Mouse (Mus musculus): ENCODE results near the gene Hoxa13. TPM values are rescaled to one million over a fixed set of nuclear protein-coding genes. Genes with fewer than 3 reads are reported as not detected.

The Hoxa13 gene
- total RNA-seq, 2 experiments from 2014 or later = not detected

GRCm38 (mm10) chr6:52217895-52218642, 42.6 kb downstream of the Hoxa13 start:
- DNase-seq (ENCODE audit: low spot score) = no peak
- intact Hi-C loops (cut with DNase I) = loop anchor here (5.0 kb wide), 1 partner anchor 1036 kb away; no protein-coding TSS in a partner anchor

DNA sequence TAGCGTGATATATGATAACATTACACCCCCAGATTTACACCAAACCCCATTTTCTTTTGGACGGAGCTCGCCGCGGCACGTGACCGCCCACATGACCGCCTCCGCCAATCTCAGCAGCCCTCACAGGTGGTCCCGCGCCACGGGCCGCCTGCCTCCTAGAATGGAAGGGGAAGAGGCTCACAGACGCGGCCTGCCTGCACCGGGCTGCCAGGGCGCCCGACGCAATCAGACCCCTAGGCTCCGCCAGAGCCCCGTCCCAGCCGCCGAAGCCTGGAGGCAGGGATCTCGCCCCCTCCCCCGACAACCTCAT, 43.3 kb downstream of the Hoxa13 start:
- DNase-seq (ENCODE audit: low spot score) = no peak
- intact Hi-C loops (cut with DNase I) = loop anchor here (5.0 kb wide), 1 partner anchor 1035 kb away; no protein-coding TSS in a partner anchor

- intact Hi-C loops (cut with DNase I) = loop anchor here (5.0 kb wide), 1 partner anchor 1035 kb away; no protein-coding TSS in a partner anchor
- DNase-seq (ENCODE audit: low spot score) = no peak
Observed at GRCm38 (mm10) chr6:52216691-52217458, 43.8 kb downstream of the Hoxa13 start.

- intact Hi-C loops (cut with DNase I) = loop anchor here (5.0 kb wide), 1 partner anchor 1034 kb away; no protein-coding TSS in a partner anchor
Observed at GRCm38 (mm10) chr6:52215771-52216535, 44.7 kb downstream of the Hoxa13 start.

DNA sequence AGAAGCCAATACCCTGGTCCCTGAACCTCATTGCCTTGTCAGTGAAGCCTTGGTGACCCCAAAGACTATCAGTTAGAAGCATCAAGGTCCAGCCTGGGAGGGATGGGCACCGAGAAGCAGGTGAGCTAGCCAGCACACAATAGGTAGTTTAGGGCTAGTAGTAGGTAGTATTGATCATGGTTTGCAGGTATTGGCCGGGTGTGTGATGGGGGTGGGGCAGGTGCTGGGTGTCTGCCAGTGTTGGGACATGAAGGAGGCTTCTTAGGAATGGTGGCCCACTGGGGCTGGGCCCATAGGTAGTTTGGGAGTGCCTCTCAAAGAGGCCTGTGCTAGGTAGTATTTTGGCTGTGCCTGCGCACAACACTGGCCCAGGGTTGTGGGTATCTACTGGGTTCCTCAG, 45.6 kb downstream of the Hoxa13 start:
- intact Hi-C loops (cut with DNase I) = loop anchor here (5.0 kb wide), 1 partner anchor 1033 kb away; no protein-coding TSS in a partner anchor

More at GRCm38 (mm10) chr6:52215771-52216535, 44.7 kb downstream of the Hoxa13 start:
- DNase-seq (ENCODE audit: low spot score) = no peak

DNA sequence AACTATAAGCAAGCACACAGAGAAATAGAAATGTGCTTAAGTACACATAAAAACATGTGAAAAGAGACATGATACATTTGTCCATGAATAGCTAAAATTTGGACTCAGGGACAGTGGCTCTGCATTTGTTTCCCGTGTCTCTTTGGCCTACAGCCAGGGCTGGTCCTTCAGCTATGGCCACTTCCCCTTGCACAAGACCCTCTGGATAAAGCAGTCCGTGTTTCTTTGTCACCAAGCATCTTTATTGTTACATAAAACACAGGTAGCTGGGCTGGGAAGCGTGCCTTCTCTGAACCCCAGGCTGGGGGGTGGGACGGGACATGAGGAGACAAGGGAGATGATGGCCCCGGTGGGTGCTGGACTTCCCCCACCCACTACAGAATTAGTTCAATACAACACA, 46.4 kb downstream of the Hoxa13 start:
- DNase-seq (ENCODE audit: low spot score) = no peak
- intact Hi-C loops (cut with DNase I) = no loop called here

More for the DNA sequence above, 45.6 kb downstream of the Hoxa13 start:
- DNase-seq (ENCODE audit: low spot score) = no peak

DNA sequence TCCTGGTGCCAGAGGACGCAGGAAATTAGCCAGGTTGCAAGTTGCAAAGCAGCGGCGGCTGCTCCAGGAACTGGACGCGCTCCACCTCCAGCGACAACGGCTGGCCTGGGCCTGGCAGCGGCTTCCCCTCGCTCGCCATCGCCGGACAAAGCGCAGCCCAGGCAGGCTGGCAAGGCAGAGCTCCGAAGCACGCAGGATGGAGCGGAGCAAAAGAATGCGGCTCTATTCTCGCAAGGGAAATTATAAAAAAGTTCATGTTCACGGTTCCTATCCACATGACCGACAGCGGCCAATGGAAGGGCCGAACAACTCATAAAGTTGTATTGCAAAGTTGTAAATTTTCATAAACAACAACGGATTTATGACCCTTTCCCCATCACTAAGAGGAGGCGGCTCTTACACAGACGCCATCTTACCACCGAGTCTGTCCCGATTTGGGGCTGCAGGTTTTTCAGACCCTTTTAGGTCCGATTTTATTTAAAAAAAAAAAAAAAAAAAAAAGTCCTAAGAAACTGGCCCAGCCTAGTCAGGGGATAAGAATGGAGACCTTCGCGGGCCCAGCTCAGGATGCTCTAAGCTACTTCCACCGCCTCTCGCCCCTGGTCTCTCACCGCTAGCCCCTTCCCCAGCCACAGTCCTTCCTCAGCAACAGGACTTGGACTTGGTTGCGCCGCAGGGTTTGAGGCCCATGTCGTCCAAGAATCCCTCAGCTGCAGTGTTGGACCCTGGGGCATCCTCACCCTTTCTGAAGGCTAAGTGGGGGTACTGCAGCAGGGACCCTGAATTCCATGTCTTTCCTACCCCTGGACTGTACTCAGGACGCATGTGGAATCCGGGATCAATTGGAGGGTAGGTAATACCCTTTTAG, 47.3 kb downstream of the Hoxa13 start, which contains the start of the genes Hoxa3 and Gm28308:
Gene Hoxa3 (minus strand): TSS at position 218 of the 868 bp plus-strand sequence.
Gene Gm28308 (minus strand): TSS at position 221 of the 868 bp plus-strand sequence.
- DNase-seq (ENCODE audit: low spot score) = no peak
- intact Hi-C loops (cut with DNase I) = no loop called here

GRCm38 (mm10) chr6:52212556-52213118, 48.0 kb downstream of the Hoxa13 start:
- DNase-seq (ENCODE audit: low spot score) = no peak

GRCm38 (mm10) chr6:52211961-52212360, 48.7 kb downstream of the Hoxa13 start:
- intact Hi-C loops (cut with DNase I) = no loop called here
- DNase-seq (ENCODE audit: low spot score) = no peak

More at GRCm38 (mm10) chr6:52212556-52213118, 48.0 kb downstream of the Hoxa13 start:
- intact Hi-C loops (cut with DNase I) = no loop called here

GRCm38 (mm10) chr6:52211170-52211935, 49.3 kb downstream of the Hoxa13 start:
- intact Hi-C loops (cut with DNase I) = no loop called here
- no peak for DNase-seq (ENCODE audit: low spot score)

- intact Hi-C loops (cut with DNase I) = no loop called here
- no peak for DNase-seq (ENCODE audit: low spot score)
Observed at GRCm38 (mm10) chr6:52209685-52210046, 51.0 kb downstream of the Hoxa13 start.

DNA sequence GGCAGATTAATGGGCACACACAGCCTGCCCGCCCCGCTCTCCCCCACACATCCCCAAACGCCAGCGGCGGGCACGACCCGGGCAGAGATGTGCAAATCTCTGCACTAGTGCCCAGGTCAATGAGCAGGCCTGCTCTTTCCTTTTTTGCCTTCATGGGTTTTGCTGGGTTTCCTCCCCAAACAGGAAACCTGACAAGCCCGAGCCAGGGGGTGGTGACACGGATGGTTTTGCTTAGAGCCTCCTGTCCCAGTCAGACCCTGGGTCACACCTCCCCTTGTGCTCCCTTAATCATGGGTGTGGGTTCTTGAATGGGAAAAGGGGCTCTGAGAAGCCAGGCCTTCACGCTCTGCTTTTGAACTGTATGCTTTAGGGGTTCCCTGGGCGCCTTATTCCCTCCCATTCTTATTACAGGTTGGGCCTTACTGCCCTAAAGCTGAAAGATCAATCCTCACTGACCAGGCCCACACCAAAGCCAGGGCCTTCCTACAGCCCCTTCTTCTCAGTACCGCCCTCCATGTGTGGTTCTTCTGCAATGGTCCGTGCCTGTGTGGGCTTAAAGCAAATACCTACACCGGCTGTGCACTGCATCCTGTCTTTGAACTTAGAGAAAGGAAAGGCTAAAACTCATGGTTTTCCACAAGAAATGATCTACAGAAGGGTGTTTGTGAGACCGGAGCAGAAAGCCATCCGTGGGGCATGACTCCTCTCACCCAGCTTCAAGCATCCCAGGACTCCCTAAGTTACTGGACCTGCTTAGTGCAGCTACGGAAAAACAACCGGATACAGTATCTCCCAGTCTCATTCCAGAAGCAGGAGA, 51.6 kb downstream of the Hoxa13 start:
- no peak for DNase-seq (ENCODE audit: low spot score)
- intact Hi-C loops (cut with DNase I) = no loop called here

DNA sequence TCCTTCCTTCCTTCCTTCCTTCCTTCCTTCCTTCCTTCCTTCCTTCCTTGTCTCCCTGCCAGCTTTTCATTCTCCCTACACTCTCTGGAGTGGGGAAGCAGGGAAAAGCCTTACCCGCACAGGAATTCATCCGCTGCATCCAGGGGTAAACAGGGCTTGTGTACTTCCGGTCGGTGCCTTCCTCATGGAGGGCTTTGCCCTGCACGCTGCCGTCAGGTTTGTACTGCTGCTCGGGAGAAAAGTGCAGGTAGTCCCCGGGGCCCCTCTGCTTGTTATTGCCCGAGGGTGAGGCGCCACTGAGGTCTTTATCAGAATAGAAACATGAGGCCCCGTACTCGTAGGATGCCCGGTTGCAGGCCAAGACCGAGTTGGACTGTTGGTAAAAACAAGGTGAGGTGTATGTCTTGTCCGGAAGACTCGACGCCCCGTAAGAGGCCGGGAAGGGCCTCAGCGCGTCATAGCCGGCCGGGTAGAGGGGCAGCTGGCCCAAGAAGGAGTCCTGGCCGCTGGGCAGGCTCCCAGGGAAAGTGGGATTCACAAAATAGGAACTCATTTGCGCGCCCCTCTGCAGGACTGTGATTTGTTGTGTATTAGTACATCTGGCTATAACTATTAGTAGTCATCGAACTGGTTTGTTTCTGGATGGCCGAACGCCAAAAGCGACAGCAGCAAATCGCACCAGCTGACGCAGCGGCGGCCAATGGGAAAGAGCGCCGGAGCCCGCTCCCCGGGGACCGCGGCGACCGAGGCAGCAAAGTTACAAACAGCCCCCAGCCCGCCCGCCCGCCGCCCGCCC, 52.4 kb downstream of the Hoxa13 start, which contains the start of gene Hoxa6:
Gene Hoxa6 (minus strand): TSS at position 651 of the 796 bp plus-strand sequence.
- no peak for DNase-seq (ENCODE audit: low spot score)
- intact Hi-C loops (cut with DNase I) = no loop called here

Data from heart, postnatal 25 days (tissue).